Mouse (Mus musculus) intestine, embryonic 16.5 days (tissue): Measurements from ENCODE around the gene Uchl1. TPM values are rescaled to one million over a fixed set of nuclear protein-coding genes. Genes with fewer than 3 reads are reported as not detected.

ENCODE experiments used
- ATAC-seq: fragments of 200-750 bp; cut with Nextera tagmentation; 2 replicates; pipeline ENCODE4 v1.8.0; 2017; ENCODE audit warnings: moderate TSS enrichment, moderate library complexity
- H3K27ac ChIP-seq: fragments of 300-500 bp; sonication (generic); 2 replicates; pipeline ENCODE4 v1.5.1; 2014; ENCODE audit warnings: mild to moderate bottlenecking, low read length
- H3K27me3 ChIP-seq: fragments of 300-500 bp; sonication (generic); replicated peaks from 2 replicates; pipeline ENCODE4 v1.6.1; 2014; ENCODE audit warnings: low read length, control low read depth, mixed read lengths; ENCODE audit not compliant: control insufficient read depth, insufficient read depth
- H3K36me3 ChIP-seq: fragments of 300-500 bp; sonication (generic); 2 replicates; pipeline ENCODE4 v1.6.1; 2014; ENCODE audit warnings: low read length, control low read depth; ENCODE audit not compliant: control insufficient read depth, insufficient read depth
- H3K4me1 ChIP-seq: fragments of 300-500 bp; sonication (generic); 2 replicates; pipeline ENCODE4 v1.6.1; 2014; ENCODE audit warnings: low read length, control low read depth, mixed read lengths; ENCODE audit not compliant: control insufficient read depth, insufficient read depth
- H3K4me2 ChIP-seq: fragments of 300-500 bp; sonication (generic); 2 replicates; pipeline ENCODE4 v1.6.1; 2014; ENCODE audit warnings: low read depth, low read length, control low read depth
- H3K4me3 ChIP-seq: fragments of 300-500 bp; sonication (generic); 2 replicates; pipeline ENCODE4 v1.5.1; 2014; ENCODE audit warnings: mild to moderate bottlenecking, low read length
- H3K9ac ChIP-seq: fragments of 300-500 bp; sonication (generic); 2 replicates; pipeline ENCODE4 v1.6.1; 2014; ENCODE audit warnings: low read depth, low read length
- H3K9me3 ChIP-seq: fragments of 300-500 bp; sonication (generic); 2 replicates; pipeline ENCODE4 v1.6.1; 2016; ENCODE audit warnings: low read length, control low read depth; ENCODE audit not compliant: control insufficient read depth
- WGBS: fragments of 180-500 bp; shearing (Covaris S2); extraction: QIAGEN DNeasy Blood & Tissue Kit; methylation state at CpG from one replicate; pipeline ENCODE4 v1.1.7; 2014; 5-methylcytosine and 5-hydroxymethylcytosine counted together
- polyA plus RNA-seq: library from polyadenylated mRNA; unstranded; fragments of >200 nt; fragmentation: Nextera tagmentation; extraction: Ambion mirVana; gene quantifications from 2 replicates; pipeline ENCODE4 v1.2.1, GENCODE M21; 2015

The Uchl1 gene
- polyA plus RNA-seq = 75.0 and 89.7 TPM in 2 replicates

- under 1% methylated on average over 20 of the region's 20 CpGs for WGBS
- peak within 1 kb of the TSS; percentile 53 for H3K4me3 ChIP-seq
- peaks cover 21% of the 10 kb centered on the region for H3K27me3 ChIP-seq
- H3K36me3 ChIP-seq = no peaks in the 10 kb centered on the region
- H3K27ac ChIP-seq = no peak within 1 kb of the TSS
- ATAC-seq = peak; percentile 82
- H3K9ac ChIP-seq = peak within 1 kb of the TSS; percentile 52
- peak within 1 kb of the TSS; percentile 94 for H3K4me2 ChIP-seq
- no peaks in the 10 kb centered on the region; the same call in 1 of the 2 replicates for H3K4me1 ChIP-seq
- no peaks in the 10 kb centered on the region for H3K9me3 ChIP-seq
These were observed at the start of gene Uchl1 for GRCm38 (mm10) chr5:66675983-66676382. Gene Uchl1, plus strand, starts transcription at chr5:66676091.

- ATAC-seq = no peak
These were observed 48.1 kb upstream of the Uchl1 start for GRCm38 (mm10) chr5:66627805-66628204.

GRCm38 (mm10) chr5:66635459-66636079, 40.3 kb upstream of the Uchl1 start:
- Histone ChIP-seq H3K36me3 (no peaks in the 10 kb centered on the region), H3K4me1 (no peaks in the 10 kb centered on the region), H3K27ac (no peak overlapping the region), H3K27me3 (no peaks in the 10 kb centered on the region), H3K4me3 (no peak overlapping the region), H3K9ac (no peak overlapping the region), H3K9me3 (no peaks in the 10 kb centered on the region), H3K4me2 (no peak overlapping the region)
- ATAC-seq = no peak
- WGBS = 59% methylated on average over 10 of the region's 10 CpGs

More at GRCm38 (mm10) chr5:66627805-66628204, 48.1 kb upstream of the Uchl1 start:
- WGBS = 65% methylated on average over 7 of the region's 7 CpGs
- Histone ChIP-seq H3K4me3 (no peak overlapping the region), H3K27ac (no peak overlapping the region), H3K36me3 (no peaks in the 10 kb centered on the region), H3K9me3 (no peaks in the 10 kb centered on the region), H3K4me2 (no peak overlapping the region), H3K4me1 (no peaks in the 10 kb centered on the region), H3K27me3 (no peaks in the 10 kb centered on the region), H3K9ac (no peak overlapping the region)

GRCm38 (mm10) chr5:66642156-66642555, 33.7 kb upstream of the Uchl1 start:
- no peak overlapping the region for H3K27ac ChIP-seq
- H3K9ac ChIP-seq = no peak overlapping the region
- ATAC-seq = no peak
- no peak overlapping the region for H3K4me3 ChIP-seq
- H3K27me3 ChIP-seq = no peaks in the 10 kb centered on the region
- H3K9me3 ChIP-seq = no peaks in the 10 kb centered on the region
- H3K4me1 ChIP-seq = no peaks in the 10 kb centered on the region
- H3K36me3 ChIP-seq = no peaks in the 10 kb centered on the region
- 84% methylated on average over 4 of the region's 4 CpGs for WGBS
- no peak overlapping the region for H3K4me2 ChIP-seq

GRCm38 (mm10) chr5:66643260-66643659, 32.6 kb upstream of the Uchl1 start:
- H3K27me3 ChIP-seq = no peaks in the 10 kb centered on the region
- no peak for ATAC-seq
- no peaks in the 10 kb centered on the region for H3K36me3 ChIP-seq
- H3K27ac ChIP-seq = no peak overlapping the region
- H3K9me3 ChIP-seq = no peaks in the 10 kb centered on the region
- no peaks in the 10 kb centered on the region for H3K4me1 ChIP-seq
- H3K4me3 ChIP-seq = no peak overlapping the region
- 79% methylated on average over 5 of the region's 5 CpGs for WGBS
- H3K9ac ChIP-seq = no peak overlapping the region
- H3K4me2 ChIP-seq = no peak overlapping the region

- Histone ChIP-seq H3K9me3 (no peaks in the 10 kb centered on the region), H3K4me2 (no peak overlapping the region), H3K27ac (no peak overlapping the region), H3K4me1 (no peaks in the 10 kb centered on the region), H3K4me3 (no peak overlapping the region), H3K9ac (no peak overlapping the region), H3K27me3 (no peaks in the 10 kb centered on the region), H3K36me3 (no peaks in the 10 kb centered on the region)
- WGBS = 56% methylated on average over 7 of the region's 7 CpGs
- ATAC-seq = no peak
These were observed 28.4 kb upstream of the Uchl1 start for GRCm38 (mm10) chr5:66647504-66647903.

GRCm38 (mm10) chr5:66654220-66654619, 21.7 kb upstream of the Uchl1 start:
- Histone ChIP-seq H3K27ac (no peak overlapping the region), H3K4me2 (no peak overlapping the region)
- WGBS = 28% methylated on average over 5 of the region's 5 CpGs

GRCm38 (mm10) chr5:66675189-66675890, 551 bp upstream of the Uchl1 start:
- Histone ChIP-seq H3K27ac (no peak overlapping the region), H3K4me3 (peak overlapping the region; percentile 53), H3K4me1 (no peaks in the 10 kb centered on the region; the same call in 1 of the 2 replicates), H3K27me3 (peaks cover 21% of the 10 kb centered on the region), H3K9me3 (no peaks in the 10 kb centered on the region), H3K36me3 (no peaks in the 10 kb centered on the region), H3K9ac (no peak overlapping the region), H3K4me2 (peak overlapping the region; percentile 94)
- ATAC-seq = 0 out of 2 replicates have a peak, but pooled peaks have one; percentile 8
- WGBS = 1% methylated on average over 18 of the region's 18 CpGs

More at GRCm38 (mm10) chr5:66654220-66654619, 21.7 kb upstream of the Uchl1 start:
- Histone ChIP-seq H3K4me1 (0 out of 2 replicates have a peak, but pooled peaks cover 3% of the 10 kb centered on the region), H3K9ac (no peak overlapping the region), H3K27me3 (no peaks in the 10 kb centered on the region), H3K9me3 (no peaks in the 10 kb centered on the region), H3K36me3 (no peaks in the 10 kb centered on the region), H3K4me3 (no peak overlapping the region)
- peak; percentile 53; the same call in 1 of the 2 replicates for ATAC-seq

GRCm38 (mm10) chr5:66676457-66677117, 696 bp downstream of the Uchl1 start:
- WGBS = under 1% methylated on average over 51 of the region's 51 CpGs
- Histone ChIP-seq H3K27me3 (peaks cover 21% of the 10 kb centered on the region), H3K9ac (peak overlapping the region; percentile 52), H3K4me3 (peak overlapping the region; percentile 53), H3K9me3 (no peaks in the 10 kb centered on the region), H3K4me1 (no peaks in the 10 kb centered on the region; the same call in 1 of the 2 replicates), H3K27ac (no peak overlapping the region), H3K4me2 (peak overlapping the region; percentile 94), H3K36me3 (no peaks in the 10 kb centered on the region)
- peak; percentile 86 for ATAC-seq
